Mouse (Mus musculus): ENCODE data around the gene 2310034C09Rik.
"Not testable (repeated sequence)": the region's sequence is repeated elsewhere in the genome, so short reads cannot be mapped to it uniquely, and the experiment has no call there.

Gene 2310034C09Rik

GRCm38 (mm10) chr16:88758547-88758946, at the start of gene 2310034C09Rik:
TSS of gene 2310034C09Rik (plus strand) at chr16:88758847.
- DNase-seq: not testable (repeated sequence)

GRCm38 (mm10) chr16:88710757-88711156, 47.9 kb upstream of the 2310034C09Rik start:
- DNase-seq: no peak

- DNase-seq: no peak
Measured at GRCm38 (mm10) chr16:88711245-88711644, 47.4 kb upstream of the 2310034C09Rik start.

- DNase-seq: no peak
Measured at GRCm38 (mm10) chr16:88716549-88716948, 42.1 kb upstream of the 2310034C09Rik start.

- no peak for DNase-seq
Measured at GRCm38 (mm10) chr16:88720031-88720430, 38.6 kb upstream of the 2310034C09Rik start.

- DNase-seq: no peak
Measured at GRCm38 (mm10) chr16:88728812-88729275, 29.8 kb upstream of the 2310034C09Rik start, which contains the start of gene Krtap13-1. TSS of gene Krtap13-1 (plus strand) at chr16:88728862.

- DNase-seq: no peak
Measured at GRCm38 (mm10) chr16:88735391-88735790, 23.3 kb upstream of the 2310034C09Rik start.

- no peak for DNase-seq
Measured at GRCm38 (mm10) chr16:88744750-88745340, 13.8 kb upstream of the 2310034C09Rik start.

GRCm38 (mm10) chr16:88747943-88748342, 10.7 kb upstream of the 2310034C09Rik start:
- no peak for DNase-seq

GRCm38 (mm10) chr16:88751535-88751934, 7.1 kb upstream of the 2310034C09Rik start, which contains the start of gene Krtap13:
TSS of gene Krtap13 (minus strand) at chr16:88751635.
- DNase-seq: not testable (repeated sequence)

GRCm38 (mm10) chr16:88774106-88774505, 15.5 kb downstream of the 2310034C09Rik start, which contains the start of gene 2310057N15Rik:
TSS of gene 2310057N15Rik (minus strand) at chr16:88774206.
- no peak for DNase-seq

GRCm38 (mm10) chr16:88777596-88777995, 18.9 kb downstream of the 2310034C09Rik start, which contains the start of gene Gm5965:
TSS of gene Gm5965 (plus strand) at chr16:88777896.
- no peak for DNase-seq

GRCm38 (mm10) chr16:88786786-88787185, 28.1 kb downstream of the 2310034C09Rik start:
- no peak for DNase-seq
